Mouse (Mus musculus) bone marrow macrophage, adult 2 months (primary cell): Measurements from ENCODE around the gene Gp9.

Experiments
- CTCF ChIP-seq: IDR thresholded peaks from 2 replicates; pipeline ENCODE4 v1.5.1; 2012; ENCODE audit warnings: low read depth, mild to moderate bottlenecking, low read length, moderate library complexity
- POLR2A ChIP-seq: IDR thresholded peaks from 2 replicates; pipeline ENCODE4 v1.6.1; 2012; ENCODE audit warnings: mild to moderate bottlenecking, low read depth, low read length, borderline replicate concordance

GRCm38 (mm10) chr6:87802462-87802861 is 24.6 kb downstream of the Gp9 start:
- TF ChIP-seq CTCF (no peak), POLR2A (no peak)
